Mouse (Mus musculus): ENCODE results near the gene Unc80. TPM values are rescaled to one million over a fixed set of nuclear protein-coding genes. Genes with fewer than 3 reads are reported as not detected.

Unc80 gene
- polyA plus RNA-seq (2014; fragmentation: Illumina TruSeq; extraction: RNeasy Lipid Tissue Mini Kit (QIAGEN cat#74804); ENCODE audit: low replicate concordance): 0.59 TPM

DNA sequence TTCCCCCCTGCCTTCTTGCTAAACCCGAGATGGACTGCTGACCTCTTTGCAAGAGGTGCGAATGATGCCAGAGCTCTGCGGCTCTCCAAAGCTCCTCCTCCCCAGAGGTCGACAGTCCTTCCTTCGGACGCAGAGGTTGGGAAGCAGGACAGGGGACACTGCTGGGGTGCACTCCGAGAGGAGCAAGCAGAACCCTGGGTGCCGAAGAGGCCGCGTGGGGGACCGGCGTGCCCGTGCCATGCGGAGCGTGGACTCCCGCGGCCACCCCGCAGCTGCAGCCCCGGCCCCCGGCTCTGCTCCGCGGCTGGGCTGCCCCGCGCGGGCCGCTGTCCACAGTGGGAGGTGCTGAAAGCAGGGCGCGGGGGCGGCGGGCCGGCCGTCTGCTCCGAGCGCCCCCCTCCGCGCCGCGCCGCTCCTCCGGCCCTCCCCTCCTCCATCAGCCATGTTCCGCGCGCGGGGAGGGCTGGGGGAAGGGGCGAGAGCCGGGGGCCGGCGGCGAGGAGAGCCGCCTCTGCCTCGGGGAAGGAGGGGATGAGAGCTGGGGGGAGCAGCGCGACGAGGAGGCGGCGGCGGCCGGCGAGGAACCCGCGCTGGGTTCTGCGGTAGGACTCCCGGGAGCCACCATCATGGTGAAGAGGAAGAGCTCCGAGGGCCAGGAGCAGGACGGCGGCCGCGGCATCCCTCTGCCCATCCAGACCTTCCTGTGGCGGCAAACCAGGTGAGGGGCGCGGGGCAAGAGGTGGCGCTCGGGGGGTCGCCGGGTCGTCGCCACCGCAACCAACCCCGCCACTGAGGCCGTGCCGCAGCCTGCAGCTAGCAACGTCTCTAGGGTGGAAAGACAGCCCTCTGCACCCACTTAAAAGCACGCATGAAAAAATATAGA is at the start of gene Unc80:
TSS of gene Unc80 (plus strand) at position 547 of the 883 bp plus-strand sequence.

DNA sequence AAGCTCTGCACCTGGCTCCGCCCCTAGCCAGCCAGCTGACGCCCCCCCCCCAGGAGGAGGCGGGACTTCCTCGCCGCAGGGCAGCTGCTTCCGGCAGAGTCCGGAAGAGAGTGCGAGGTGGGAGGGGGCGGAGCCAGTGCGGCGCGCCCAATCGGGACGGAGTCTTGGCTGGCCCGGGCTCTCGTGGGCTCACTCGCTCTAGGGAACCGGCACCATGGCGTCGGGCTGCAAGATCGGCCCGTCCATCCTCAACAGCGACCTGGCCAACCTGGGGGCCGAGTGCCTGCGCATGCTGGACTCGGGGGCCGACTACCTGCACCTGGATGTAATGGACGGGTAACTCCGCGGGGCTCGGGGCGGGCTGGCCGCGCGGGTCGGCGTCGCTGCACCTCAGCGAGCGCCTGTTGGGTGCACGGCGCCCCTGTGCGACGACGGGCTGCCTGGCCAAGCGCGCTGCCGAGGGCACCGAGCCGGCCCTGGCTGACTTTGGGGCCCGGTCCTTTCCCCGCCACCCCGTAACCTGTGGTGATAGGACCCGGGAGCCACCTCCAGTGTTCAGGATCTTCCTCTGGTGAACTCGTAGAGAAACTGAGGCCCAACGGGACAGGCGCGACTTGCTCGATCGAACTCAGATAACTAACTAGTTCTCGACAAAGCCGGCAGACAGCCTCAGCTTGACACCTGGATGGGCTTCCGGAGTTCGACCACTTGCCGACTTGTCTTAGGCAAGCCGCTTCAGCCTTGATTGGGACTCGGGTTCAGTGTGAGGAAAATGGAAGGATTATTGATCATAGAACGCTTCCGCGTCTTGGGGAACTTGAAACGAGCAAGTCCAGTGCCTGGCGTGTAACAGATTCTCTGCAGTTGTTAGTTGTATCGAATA is 232.8 kb downstream of the Unc80 start, which contains the start of gene Rpe:
TSS of gene Rpe (plus strand) at position 139 of the 883 bp plus-strand sequence.

Other genes with a start within 250 kb of the Unc80 start
- gene Rpe, start 232.5 kb downstream of the Unc80 start, polyA plus RNA-seq (2014; fragmentation: Illumina TruSeq; extraction: RNeasy Lipid Tissue Mini Kit (QIAGEN cat#74804); ENCODE audit: low replicate concordance): 171 TPM